Mouse (Mus musculus) neural tube, embryonic 11.5 days (tissue): ENCODE measurements around the gene Xpr1. TPM values are rescaled to one million over a fixed set of nuclear protein-coding genes. Genes with fewer than 3 reads are reported as not detected.

ENCODE experiments used
- ATAC-seq: fragments of 200-750 bp; cut with Nextera tagmentation; 2 replicates; pipeline ENCODE4 v1.8.0; 2017; ENCODE audit warnings: moderate number of reproducible peaks, mild to moderate bottlenecking, moderate TSS enrichment, moderate library complexity; ENCODE audit not compliant: insufficient read depth, low FRiP score, low TSS enrichment
- DNase-seq: peaks from one replicate; pipeline ENCODE4 v3.0.0-alpha.2; 2015; ENCODE audit warnings: low spot score
- H3K27ac ChIP-seq: fragments of 300-500 bp; sonication (generic); 2 replicates; pipeline ENCODE4 v1.5.1; 2014; ENCODE audit warnings: low read depth, mild to moderate bottlenecking, low read length
- H3K27me3 ChIP-seq: fragments of 300-500 bp; sonication (generic); 2 replicates; pipeline ENCODE4 v1.6.1; 2014; ENCODE audit warnings: mild to moderate bottlenecking, low read length, mixed read lengths; ENCODE audit not compliant: control insufficient read depth, insufficient read depth
- H3K36me3 ChIP-seq: fragments of 300-500 bp; sonication (generic); 2 replicates; pipeline ENCODE4 v1.6.1; 2014; ENCODE audit warnings: mild to moderate bottlenecking, low read length, moderate library complexity, mixed read lengths; ENCODE audit not compliant: control insufficient read depth, insufficient read depth
- H3K4me1 ChIP-seq: fragments of 300-500 bp; sonication (generic); 2 replicates; pipeline ENCODE4 v1.6.1; 2014; ENCODE audit warnings: low read length, mixed read lengths; ENCODE audit not compliant: control insufficient read depth, insufficient read depth
- H3K4me2 ChIP-seq: fragments of 300-500 bp; sonication (generic); 2 replicates; pipeline ENCODE4 v1.6.1; 2014; ENCODE audit warnings: low read depth, mild to moderate bottlenecking, moderate library complexity
- H3K4me3 ChIP-seq: fragments of 300-500 bp; sonication (generic); 2 replicates; pipeline ENCODE4 v1.5.1; 2014; ENCODE audit warnings: low read depth, low read length
- H3K9ac ChIP-seq: fragments of 300-500 bp; sonication (generic); 2 replicates; pipeline ENCODE4 v1.6.1; 2014; ENCODE audit warnings: mild to moderate bottlenecking, low read length
- H3K9me3 ChIP-seq: fragments of 300-500 bp; sonication (generic); 2 replicates; pipeline ENCODE4 v1.6.1; 2016; ENCODE audit warnings: low read length; ENCODE audit not compliant: control insufficient read depth
- WGBS: fragments of 180-500 bp; shearing (Covaris S2); extraction: QIAGEN DNeasy Blood & Tissue Kit; methylation state at CpG from one replicate; pipeline ENCODE4 v1.1.7; 2014; 5-methylcytosine and 5-hydroxymethylcytosine counted together
- polyA plus RNA-seq: library from polyadenylated mRNA; unstranded; fragments of >200 nt; fragmentation: Nextera tagmentation; extraction: Ambion mirVana; gene quantifications from 2 replicates; pipeline ENCODE4 v1.2.1, GENCODE M21; 2014

The Xpr1 gene
- polyA plus RNA-seq, 1 experiment from 2014 or later = 15.0 TPM

DNA sequence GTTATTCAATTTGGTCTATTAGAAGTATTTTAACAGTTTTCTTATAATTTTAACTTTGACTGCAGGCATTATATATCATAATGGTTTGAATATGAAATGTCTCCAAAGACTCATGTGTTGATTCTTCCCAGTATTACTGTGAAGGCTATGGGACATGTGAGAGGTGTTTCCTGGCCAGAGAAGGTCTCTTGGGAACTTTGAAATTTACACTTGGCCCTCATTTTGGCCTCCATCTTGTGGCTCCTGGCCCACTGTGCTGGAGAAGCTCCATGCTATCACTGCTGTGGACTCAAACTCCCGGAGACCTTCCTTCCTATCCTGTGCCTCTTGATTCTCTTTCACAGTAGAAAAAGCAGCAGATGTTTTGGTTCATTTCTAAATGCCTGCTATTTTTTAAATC lies 127.8 kb downstream of the Xpr1 start:
- no peak overlapping the region for H3K27ac ChIP-seq
- H3K36me3 ChIP-seq = peaks cover 3% of the 10 kb centered on the region
- WGBS = 97% methylated on average over 1 of the region's 1 CpGs
- H3K4me3 ChIP-seq = no peak overlapping the region
- no peak overlapping the region for H3K9ac ChIP-seq
- H3K27me3 ChIP-seq = no peaks in the 10 kb centered on the region
- H3K9me3 ChIP-seq = no peaks in the 10 kb centered on the region
- no peak overlapping the region for H3K4me2 ChIP-seq
- ATAC-seq (no peak), DNase-seq (no peak)
- H3K4me1 ChIP-seq = no peaks in the 10 kb centered on the region

DNA sequence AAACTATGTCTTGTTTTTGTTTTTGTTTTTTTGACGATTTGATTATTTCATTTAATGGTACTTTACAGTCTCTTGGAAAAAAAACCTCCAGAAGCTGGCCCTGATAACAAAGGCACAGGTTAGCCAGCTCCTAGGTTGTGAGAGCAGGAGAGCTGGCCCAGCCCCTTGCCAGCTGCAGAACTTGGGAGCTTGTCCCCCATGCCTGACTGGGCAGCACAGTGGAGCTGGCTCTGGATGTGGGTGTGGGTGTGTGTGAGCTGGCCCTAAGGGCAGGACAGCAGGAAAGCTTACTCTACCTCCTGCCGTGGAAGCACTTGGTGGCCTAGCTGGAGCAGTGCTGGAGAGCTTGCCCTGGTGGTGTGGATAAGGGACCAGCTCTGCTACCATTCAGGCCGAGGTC lies 129.2 kb downstream of the Xpr1 start:
- Histone ChIP-seq H3K4me2 (no peak overlapping the region), H3K36me3 (peaks cover 3% of the 10 kb centered on the region), H3K9ac (no peak overlapping the region), H3K27me3 (no peaks in the 10 kb centered on the region), H3K4me3 (no peak overlapping the region), H3K27ac (no peak overlapping the region), H3K4me1 (no peaks in the 10 kb centered on the region), H3K9me3 (no peaks in the 10 kb centered on the region)
- ATAC-seq = no peak
- 72% methylated on average over 3 of the region's 3 CpGs for WGBS
- no peak for DNase-seq

DNA sequence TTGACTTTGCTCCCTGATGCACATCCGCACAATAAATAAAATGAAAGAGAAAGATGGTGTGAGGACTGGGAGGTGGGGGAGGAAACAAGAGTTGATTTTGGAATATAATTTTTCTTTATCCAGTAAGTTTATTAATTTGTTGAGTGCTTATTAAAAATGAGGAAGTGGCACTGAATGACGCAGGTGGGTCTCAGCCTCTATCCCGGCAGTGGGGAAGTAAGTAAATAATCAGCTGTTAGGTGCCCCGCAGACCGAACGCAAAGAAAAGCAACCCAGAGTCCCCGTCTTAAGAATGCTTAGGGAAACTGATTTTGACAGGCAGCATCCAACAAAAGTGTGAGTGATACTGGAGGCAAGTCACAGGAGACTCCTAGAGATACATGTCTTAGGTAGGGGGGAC lies 133.4 kb downstream of the Xpr1 start:
- H3K4me2 ChIP-seq = no peak overlapping the region
- WGBS = 89% methylated on average over 7 of the region's 7 CpGs
- H3K9me3 ChIP-seq = no peaks in the 10 kb centered on the region
- no peaks in the 10 kb centered on the region for H3K27me3 ChIP-seq
- no peak overlapping the region for H3K27ac ChIP-seq
- H3K4me1 ChIP-seq = no peaks in the 10 kb centered on the region
- no peak for DNase-seq
- no peak overlapping the region for H3K9ac ChIP-seq
- no peak overlapping the region for H3K4me3 ChIP-seq
- peaks cover 3% of the 10 kb centered on the region for H3K36me3 ChIP-seq
- ATAC-seq = no peak

DNA sequence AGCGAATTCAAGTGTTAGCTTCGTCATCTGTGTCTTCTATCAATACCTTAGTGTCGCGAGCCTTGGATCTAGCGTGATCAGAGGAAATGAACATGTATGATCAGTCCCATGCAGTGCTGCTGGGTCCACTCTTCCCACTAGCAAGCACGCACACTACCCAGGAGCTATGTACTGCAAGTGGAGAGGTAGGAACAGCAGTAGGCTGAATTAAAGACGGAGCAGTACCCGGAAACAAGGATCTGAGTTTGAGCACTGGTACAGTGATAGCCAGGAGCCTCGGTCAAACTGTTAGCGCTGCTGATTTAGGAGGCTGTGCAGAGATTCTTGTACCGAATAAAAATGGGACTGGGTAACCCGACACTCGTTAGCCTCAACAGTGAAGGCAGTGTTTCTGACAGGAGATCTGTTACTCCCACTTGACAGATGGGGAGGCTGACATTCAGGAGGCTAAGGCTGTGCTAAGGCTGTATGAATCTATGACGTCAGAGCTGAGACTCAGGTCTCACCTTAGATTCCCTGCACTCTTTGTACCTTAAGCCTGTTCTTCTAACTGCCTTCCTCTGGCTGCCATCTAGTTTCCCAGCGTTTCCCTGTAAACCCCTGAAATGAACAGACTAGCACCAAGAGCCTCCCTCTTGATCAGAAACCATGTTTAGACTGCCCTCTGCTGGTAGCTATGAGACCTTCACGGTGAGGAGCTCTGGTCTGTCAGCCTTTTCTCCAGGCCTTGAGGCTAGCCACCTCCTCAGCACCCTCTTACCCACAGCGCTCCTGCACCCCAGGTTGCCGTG lies 136.0 kb downstream of the Xpr1 start:
- H3K27me3 ChIP-seq = no peaks in the 10 kb centered on the region
- DNase-seq (peak; percentile 67), ATAC-seq (peak; percentile 61)
- no peaks in the 10 kb centered on the region for H3K4me1 ChIP-seq
- no peak overlapping the region for H3K4me3 ChIP-seq
- no peaks in the 10 kb centered on the region for H3K36me3 ChIP-seq
- H3K4me2 ChIP-seq = no peak overlapping the region
- no peak overlapping the region for H3K9ac ChIP-seq
- 60% methylated on average over 18 of the region's 18 CpGs for WGBS
- no peak overlapping the region for H3K27ac ChIP-seq
- H3K9me3 ChIP-seq = no peaks in the 10 kb centered on the region

DNA sequence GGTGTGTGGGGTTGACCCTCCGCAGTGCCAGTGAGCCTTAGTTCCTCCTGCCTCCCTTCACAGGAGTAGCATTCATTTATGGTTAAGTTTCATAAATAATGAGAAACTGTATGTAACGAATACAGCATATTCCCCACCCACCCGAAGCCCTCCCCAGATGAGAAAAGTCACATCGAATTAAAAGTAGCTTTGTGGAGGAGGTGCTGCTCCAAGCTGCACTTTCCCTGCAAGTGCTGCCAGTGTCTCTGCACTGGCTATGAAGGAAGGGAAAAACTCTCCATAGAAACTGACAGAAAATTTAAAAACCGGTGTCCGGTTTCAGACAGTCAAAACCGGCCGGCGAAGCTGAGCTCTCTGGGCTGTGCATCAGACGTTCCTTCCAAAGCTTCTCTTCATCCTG lies 136.9 kb downstream of the Xpr1 start:
- Histone ChIP-seq H3K27me3 (no peaks in the 10 kb centered on the region), H3K4me3 (no peak overlapping the region), H3K9me3 (no peaks in the 10 kb centered on the region), H3K27ac (no peak overlapping the region), H3K9ac (no peak overlapping the region), H3K4me1 (no peaks in the 10 kb centered on the region), H3K36me3 (no peaks in the 10 kb centered on the region), H3K4me2 (no peak overlapping the region)
- WGBS = 82% methylated on average over 10 of the region's 10 CpGs
- ATAC-seq (no peak), DNase-seq (no peak)

DNA sequence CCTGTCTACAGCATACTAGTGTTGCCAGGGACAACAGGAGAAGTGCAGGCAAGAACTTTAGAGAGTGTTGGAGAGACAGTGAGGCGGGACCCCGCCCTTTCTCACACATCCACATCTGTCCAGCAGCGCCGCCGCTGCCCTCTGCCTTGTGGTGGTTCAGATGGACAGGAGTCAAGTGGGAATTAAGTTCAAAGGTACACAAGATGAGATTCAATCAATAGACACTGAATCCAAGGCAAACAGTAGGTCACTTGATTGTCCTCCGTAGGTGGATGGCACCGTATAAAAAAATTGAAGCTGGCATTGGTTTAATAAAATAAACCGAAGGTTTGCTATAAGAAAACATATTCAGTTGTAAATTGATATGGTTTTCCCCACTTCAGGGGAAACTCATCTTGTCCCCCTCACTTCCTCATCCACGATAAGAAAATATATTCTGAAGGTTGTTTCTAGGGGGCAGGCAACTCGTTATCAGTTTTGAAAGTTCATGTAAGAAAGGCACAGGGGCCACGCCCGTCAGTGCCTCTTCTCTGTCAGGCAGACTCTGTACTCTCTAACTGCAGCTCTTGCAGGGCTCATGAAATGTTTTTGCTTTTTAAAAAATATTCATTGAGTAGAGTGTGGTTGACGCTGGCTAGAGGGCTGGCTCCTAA lies 140.7 kb downstream of the Xpr1 start:
- no peak overlapping the region for H3K9ac ChIP-seq
- no peaks in the 10 kb centered on the region for H3K9me3 ChIP-seq
- DNase-seq = no peak
- H3K27ac ChIP-seq = no peak overlapping the region
- no peak overlapping the region for H3K4me2 ChIP-seq
- ATAC-seq = no peak
- H3K36me3 ChIP-seq = no peaks in the 10 kb centered on the region
- H3K27me3 ChIP-seq = no peaks in the 10 kb centered on the region
- 72% methylated on average over 13 of the region's 13 CpGs for WGBS
- no peak overlapping the region for H3K4me3 ChIP-seq
- no peaks in the 10 kb centered on the region for H3K4me1 ChIP-seq

DNA sequence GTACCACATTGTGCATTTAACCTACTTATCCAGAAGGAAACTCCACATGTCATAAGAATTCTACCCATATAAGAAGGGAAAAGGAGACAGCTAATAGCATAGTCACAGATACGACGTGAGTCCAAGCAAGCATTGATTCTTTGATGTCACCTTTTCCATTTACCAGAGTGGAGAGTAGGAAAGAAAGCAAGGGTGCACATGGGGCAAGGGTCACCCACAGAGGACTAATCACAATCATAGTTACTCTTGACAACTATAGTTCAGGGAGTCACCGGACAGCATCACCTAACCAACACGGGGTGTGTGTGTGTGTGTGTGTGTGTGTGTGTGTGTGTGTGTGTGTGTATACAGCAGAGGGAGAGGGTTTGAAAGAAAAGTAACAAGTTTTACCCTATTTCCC lies 141.4 kb downstream of the Xpr1 start:
- no peaks in the 10 kb centered on the region for H3K9me3 ChIP-seq
- DNase-seq (no peak), ATAC-seq (no peak)
- WGBS = 77% methylated on average over 4 of the region's 4 CpGs
- no peaks in the 10 kb centered on the region for H3K27me3 ChIP-seq
- no peak overlapping the region for H3K4me3 ChIP-seq
- no peaks in the 10 kb centered on the region for H3K4me1 ChIP-seq
- H3K9ac ChIP-seq = no peak overlapping the region
- no peak overlapping the region for H3K27ac ChIP-seq
- H3K36me3 ChIP-seq = no peaks in the 10 kb centered on the region
- no peak overlapping the region for H3K4me2 ChIP-seq

DNA sequence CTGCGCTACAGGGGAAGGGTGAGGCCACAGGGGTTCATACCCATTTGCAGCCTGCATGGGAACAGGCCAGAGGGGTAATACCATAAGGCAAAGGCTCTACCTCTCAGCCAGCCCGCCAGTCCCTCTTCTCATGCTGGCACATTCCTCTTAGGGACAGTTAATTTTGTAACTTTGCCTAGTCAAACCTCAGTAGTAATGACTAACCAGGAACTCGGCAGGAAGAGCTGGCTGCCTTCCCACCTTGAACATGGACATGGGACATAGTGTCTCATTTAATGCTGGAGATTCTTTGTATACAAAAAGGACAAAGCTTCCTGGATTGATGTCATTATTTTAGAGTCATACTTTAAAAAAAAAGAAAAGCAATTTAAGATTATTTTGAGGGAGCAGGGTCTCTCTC lies 142.2 kb downstream of the Xpr1 start:
- Histone ChIP-seq H3K27ac (no peak overlapping the region), H3K4me3 (no peak overlapping the region), H3K4me2 (no peak overlapping the region), H3K27me3 (no peaks in the 10 kb centered on the region), H3K9me3 (no peaks in the 10 kb centered on the region), H3K9ac (no peak overlapping the region), H3K36me3 (no peaks in the 10 kb centered on the region), H3K4me1 (no peaks in the 10 kb centered on the region)
- ATAC-seq (no peak), DNase-seq (no peak)
- WGBS = 86% methylated on average over 3 of the region's 3 CpGs

DNA sequence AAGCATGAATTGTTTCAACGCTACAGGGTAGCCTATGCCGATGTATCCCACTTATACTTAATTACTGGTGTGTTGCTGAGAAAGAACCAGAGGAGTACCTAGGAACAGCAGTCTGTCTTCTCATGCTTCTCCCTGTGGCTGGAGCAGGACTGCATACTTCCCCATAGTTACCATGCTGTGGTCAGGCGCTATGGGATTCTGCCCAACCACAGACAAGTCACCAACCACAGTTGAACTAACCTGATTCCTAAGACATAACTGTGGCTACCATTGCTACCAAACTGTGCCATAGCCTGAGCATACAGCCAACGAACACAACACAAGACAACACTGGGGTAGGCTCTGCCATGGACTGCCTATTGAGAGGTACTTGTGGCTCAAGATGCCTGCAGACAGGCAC lies 144.3 kb downstream of the Xpr1 start:
- no peak overlapping the region for H3K4me2 ChIP-seq
- 92% methylated on average over 4 of the region's 4 CpGs for WGBS
- no peak for ATAC-seq
- no peaks in the 10 kb centered on the region for H3K4me1 ChIP-seq
- no peaks in the 10 kb centered on the region for H3K9me3 ChIP-seq
- no peaks in the 10 kb centered on the region for H3K36me3 ChIP-seq
- no peak overlapping the region for H3K4me3 ChIP-seq
- no peaks in the 10 kb centered on the region for H3K27me3 ChIP-seq
- no peak overlapping the region for H3K27ac ChIP-seq
- no peak overlapping the region for H3K9ac ChIP-seq
- DNase-seq = no peak
